Mouse (Mus musculus): ENCODE data around the gene Epas1. TPM values are rescaled to one million over a fixed set of nuclear protein-coding genes. Genes with fewer than 3 reads are reported as not detected.

Gene Epas1
- polyA plus RNA-seq, 1 experiment from 2014 or later, result 8.1 TPM

- Histone ChIP-seq H3K9me3 (ENCODE audit: control insufficient read depth, low read length) (no peaks in the 10 kb centered on the region), H3K4me3 (ENCODE audit: low read depth, low read length) (no peak overlapping the region), H3K27me3 (replicated peaks; ENCODE audit: control insufficient read depth, insufficient read depth, low read length) (no peaks in the 10 kb centered on the region), H3K27ac (ENCODE audit: low read depth, low read length) (no peak overlapping the region), H3K36me3 (ENCODE audit: control insufficient read depth, insufficient read depth, low read length) (no peaks in the 10 kb centered on the region), H3K9ac (ENCODE audit: low read depth, low read length) (no peak overlapping the region), H3K4me1 (replicated peaks; ENCODE audit: control insufficient read depth, insufficient read depth, low read length) (0 out of 2 replicates have a peak, but pooled peaks cover 4% of the 10 kb centered on the region), H3K4me2 (no peak overlapping the region)
- DNase-seq (ENCODE audit: low spot score) (no peak), ATAC-seq (replicated peaks; ENCODE audit: low FRiP score) (no peak)
- WGBS, result 55% methylated on average over 4 of the region's 4 CpGs
Measured at GRCm38 (mm10) chr17:86880461-86881044, 127.1 kb downstream of the Epas1 start.

Other genes with a start within 250 kb of the Epas1 start
- 0.09 and 0.11 TPM in 2 replicates for gene Gm10309, start 248.5 kb upstream of the Epas1 start, polyA plus RNA-seq (2014; fragmentation: Nextera tagmentation; extraction: Ambion mirVana)
- gene Tmem247, start 163.6 kb downstream of the Epas1 start, polyA plus RNA-seq (2014; fragmentation: Nextera tagmentation; extraction: Ambion mirVana), result not detected in 2 replicates
- gene Atp6v1e2, start 194.2 kb downstream of the Epas1 start, polyA plus RNA-seq (2014; fragmentation: Nextera tagmentation; extraction: Ambion mirVana), result not detected in 2 replicates
- 5.2 and 6.5 TPM in 2 replicates for gene Rhoq, start 209.4 kb downstream of the Epas1 start, polyA plus RNA-seq (2014; fragmentation: Nextera tagmentation; extraction: Ambion mirVana)

All from liver, embryonic 11.5 days (tissue).